Mouse (Mus musculus) left cerebral cortex, adult 8-10 months (tissue): ENCODE results near the gene Polr2h. TPM values are rescaled to one million over a fixed set of nuclear protein-coding genes. Genes with fewer than 3 reads are reported as not detected.

ENCODE experiments used
- DNase-seq, 2 experiments: peaks; one replicate each; pipeline ENCODE4 v3.0.0; 2022; ENCODE audit warnings: low spot score in 2 of 2
- total RNA-seq, 4 experiments: library from RNA; stranded (reverse); gene quantifications; 2 replicates each; pipeline ENCODE4 v1.2.4; 2022

Polr2h gene
- total RNA-seq, 4 experiments from 2014 or later, result 19.6 to 26.6 (median 21.2) TPM

- DNase-seq, result no peak
Measured at GRCm38 (mm10) chr16:20722736-20723135, 5.3 kb downstream of the Polr2h start.

GRCm38 (mm10) chr16:20723247-20723646 is 5.8 kb downstream of the Polr2h start:
- no peak for DNase-seq

- no peak for DNase-seq
Measured at GRCm38 (mm10) chr16:20724338-20724748, 6.9 kb downstream of the Polr2h start.

GRCm38 (mm10) chr16:20725321-20725720 is 7.9 kb downstream of the Polr2h start:
- DNase-seq, result no peak

GRCm38 (mm10) chr16:20725750-20726149 is 8.3 kb downstream of the Polr2h start:
- no peak for DNase-seq

- no peak for DNase-seq
Measured at GRCm38 (mm10) chr16:20726384-20726783, 8.9 kb downstream of the Polr2h start.

- DNase-seq, result no peak
Measured at GRCm38 (mm10) chr16:20730293-20730711, 12.8 kb downstream of the Polr2h start.

- peak in 1 of 2 experiments; percentile 61 for DNase-seq
Measured at GRCm38 (mm10) chr16:20731688-20732087, 14.2 kb downstream of the Polr2h start.

GRCm38 (mm10) chr16:20732251-20732924 is 14.9 kb downstream of the Polr2h start:
- DNase-seq, result no peak

- DNase-seq, result peak in 1 of 2 experiments; percentile 51
Measured at GRCm38 (mm10) chr16:20732925-20733730, 15.7 kb downstream of the Polr2h start, which contains the start of gene Chrd. TSS of gene Chrd (plus strand) at chr16:20733127.

GRCm38 (mm10) chr16:20733731-20734730 is 16.6 kb downstream of the Polr2h start, which contains the start of gene Thpo:
TSS of gene Thpo (minus strand) at chr16:20734511.
- no peak for DNase-seq

GRCm38 (mm10) chr16:20735651-20736050 is 18.2 kb downstream of the Polr2h start:
- DNase-seq, result no peak

- no peak for DNase-seq
Measured at GRCm38 (mm10) chr16:20736168-20736567, 18.7 kb downstream of the Polr2h start.

GRCm38 (mm10) chr16:20736823-20737222 is 19.4 kb downstream of the Polr2h start:
- no peak for DNase-seq

GRCm38 (mm10) chr16:20739845-20740244 is 22.4 kb downstream of the Polr2h start:
- no peak for DNase-seq

- DNase-seq, result peak in 1 of 2 experiments; percentile 87
Measured at GRCm38 (mm10) chr16:20746641-20747040, 29.2 kb downstream of the Polr2h start.

- no peak for DNase-seq
Measured at GRCm38 (mm10) chr16:20750518-20750917, 33.1 kb downstream of the Polr2h start.

GRCm38 (mm10) chr16:20756052-20756451 is 38.6 kb downstream of the Polr2h start:
- DNase-seq, result no peak

- DNase-seq, result no peak
Measured at GRCm38 (mm10) chr16:20757385-20757784, 39.9 kb downstream of the Polr2h start.

GRCm38 (mm10) chr16:20761681-20762080 is 44.2 kb downstream of the Polr2h start:
- no peak for DNase-seq

GRCm38 (mm10) chr16:20765244-20765643 is 47.8 kb downstream of the Polr2h start:
- DNase-seq, result no peak
